Mouse (Mus musculus) MEL-GATA-1-ER (cell line): ENCODE results near the gene Mamld1.
"Not testable (repeated sequence)": the region's sequence is repeated elsewhere in the genome, so short reads cannot be mapped to it uniquely, and the experiment has no call there.

ENCODE experiments used
- DNase-seq: peaks from one replicate; pipeline ENCODE4 v3.0.0-alpha.2; 2012; ENCODE audit warnings: low read depth; ENCODE audit errors: extremely low read depth

Mamld1 gene

GRCm38 (mm10) chrX:71049864-71050576, at the start of gene Mamld1:
Mamld1 (plus strand) TSS chrX:71050256.
- no peak for DNase-seq

GRCm38 (mm10) chrX:71024718-71025117, 25.3 kb upstream of the Mamld1 start:
- no peak for DNase-seq

- no peak for DNase-seq
These were observed 22.0 kb upstream of the Mamld1 start for GRCm38 (mm10) chrX:71028007-71028406.

GRCm38 (mm10) chrX:71028976-71029375, 21.1 kb upstream of the Mamld1 start:
- not testable (repeated sequence) for DNase-seq

- no peak for DNase-seq
These were observed 738 bp downstream of the Mamld1 start for GRCm38 (mm10) chrX:71050677-71051311.

- DNase-seq, result no peak
These were observed 1.5 kb downstream of the Mamld1 start for GRCm38 (mm10) chrX:71051361-71052114.

- DNase-seq, result no peak
These were observed 2.0 kb downstream of the Mamld1 start for GRCm38 (mm10) chrX:71052115-71052478.

- peak; percentile 5 for DNase-seq
These were observed 2.6 kb downstream of the Mamld1 start for GRCm38 (mm10) chrX:71052481-71053216.

- DNase-seq, result no peak
These were observed 3.2 kb downstream of the Mamld1 start for GRCm38 (mm10) chrX:71053246-71053645.

GRCm38 (mm10) chrX:71056968-71057367, 6.9 kb downstream of the Mamld1 start:
- DNase-seq, result no peak

- DNase-seq, result no peak
These were observed 35.2 kb downstream of the Mamld1 start for GRCm38 (mm10) chrX:71085092-71085807.

- no peak for DNase-seq
These were observed 37.5 kb downstream of the Mamld1 start for GRCm38 (mm10) chrX:71087370-71088079.

GRCm38 (mm10) chrX:71088080-71088414, 38.0 kb downstream of the Mamld1 start:
- DNase-seq, result no peak

- DNase-seq, result no peak
These were observed 55.8 kb downstream of the Mamld1 start for GRCm38 (mm10) chrX:71105820-71106219.

- no peak for DNase-seq
These were observed 56.3 kb downstream of the Mamld1 start for GRCm38 (mm10) chrX:71106392-71106791.

GRCm38 (mm10) chrX:71108056-71108735, 58.1 kb downstream of the Mamld1 start:
- no peak for DNase-seq

- no peak for DNase-seq
These were observed 60.3 kb downstream of the Mamld1 start for GRCm38 (mm10) chrX:71110333-71110732.

- DNase-seq, result no peak
These were observed 72.6 kb downstream of the Mamld1 start for GRCm38 (mm10) chrX:71122359-71123293.

- DNase-seq, result no peak
These were observed 75.0 kb downstream of the Mamld1 start for GRCm38 (mm10) chrX:71125013-71125412.
